Mouse (Mus musculus) C2C12 (cell line): Measurements from ENCODE around the gene Stk10.

Experiments
- CEBPB ChIP-seq: IDR thresholded peaks from one replicate; pipeline ENCODE4 v1.6.1; 2011; ENCODE audit warnings: low read depth, mild to moderate bottlenecking, control low read depth, moderate library complexity
- CTCF ChIP-seq: IDR thresholded peaks from one replicate; pipeline ENCODE4 v1.5.1; 2011; ENCODE audit not compliant: control insufficient read depth, insufficient read depth, insufficient read length
- FOSL1 ChIP-seq: IDR thresholded peaks from one replicate; pipeline ENCODE4 v1.8.0; 2011; ENCODE audit warnings: mild to moderate bottlenecking, low read length; ENCODE audit not compliant: poor library complexity, insufficient read depth, severe bottlenecking
- MAX ChIP-seq: IDR thresholded peaks from one replicate; pipeline ENCODE4 v1.6.1; 2011; ENCODE audit warnings: mild to moderate bottlenecking, control low read depth
- MYOG ChIP-seq: IDR thresholded peaks from one replicate; pipeline ENCODE4 v1.6.1; 2011; ENCODE audit not compliant: control insufficient read depth, insufficient read length; ENCODE audit errors: extremely low read depth
- USF1 ChIP-seq: IDR thresholded peaks from one replicate; pipeline ENCODE4 v1.6.1; 2011; ENCODE audit warnings: low read depth, mild to moderate bottlenecking, control low read depth, moderate library complexity

GRCm38 (mm10) chr11:32622479-32623190 lies 89.5 kb downstream of the Stk10 start:
- no peak for TF ChIP-seq CTCF
- TF ChIP-seq MAX, result no peak
- no peak for TF ChIP-seq FOSL1
- TF ChIP-seq USF1, result no peak
- TF ChIP-seq CEBPB, result no peak
- TF ChIP-seq MYOG, result no peak
